Mouse (Mus musculus) mature B cell (primary cell): Measurements from ENCODE around the gene Sgcd.

Experiments used
- in situ Hi-C: fragments of 300-500 bp; cut with MboI; formaldehyde crosslinking; loops from 2 replicates; pipeline ENCODE4 v1.14.3; 2019

The Sgcd gene

GRCm38 (mm10) chr11:47294741-47295140, 694.0 kb downstream of the Sgcd start:
- in situ Hi-C loops: no loop called here

DNA sequence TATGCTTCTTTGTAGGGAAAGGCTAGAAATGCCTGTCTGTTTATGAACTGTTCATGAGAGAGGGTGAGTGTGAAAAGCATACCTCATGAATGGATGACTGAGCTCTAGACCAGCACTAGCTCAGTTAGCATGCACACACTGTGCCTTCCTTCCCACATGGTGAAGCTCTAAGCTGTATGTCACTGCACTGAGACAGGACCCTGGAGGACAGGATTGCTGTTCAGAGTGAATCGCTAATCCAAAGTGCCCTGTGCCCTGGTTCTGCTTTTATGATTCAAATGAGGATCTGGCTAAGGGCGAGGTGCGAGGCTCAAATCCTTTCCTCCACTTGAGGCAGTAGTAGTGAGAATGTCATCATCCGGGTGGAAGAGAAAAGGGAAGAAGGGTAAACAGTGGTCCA, 712.2 kb downstream of the Sgcd start:
- in situ Hi-C loops: no loop called here

DNA sequence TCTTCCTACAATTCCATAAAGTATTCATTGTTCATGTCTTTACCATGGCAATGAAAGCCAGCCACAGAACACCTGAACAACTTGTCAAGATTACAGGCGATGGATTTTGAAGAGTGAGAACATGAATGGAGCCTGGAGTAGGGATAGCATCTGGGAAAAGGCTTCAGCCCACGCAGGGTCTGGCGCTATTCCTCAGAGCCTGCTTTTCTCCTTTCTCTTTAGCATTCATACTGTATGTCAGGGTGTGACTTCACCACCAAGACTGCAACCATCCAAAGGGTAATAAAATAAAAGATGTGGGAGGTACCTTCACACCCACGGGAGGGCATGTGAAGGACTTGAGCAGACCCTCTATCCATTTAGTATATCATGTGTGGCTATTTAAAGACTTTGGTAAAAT, 720.2 kb downstream of the Sgcd start:
- in situ Hi-C loops: no loop called here

DNA sequence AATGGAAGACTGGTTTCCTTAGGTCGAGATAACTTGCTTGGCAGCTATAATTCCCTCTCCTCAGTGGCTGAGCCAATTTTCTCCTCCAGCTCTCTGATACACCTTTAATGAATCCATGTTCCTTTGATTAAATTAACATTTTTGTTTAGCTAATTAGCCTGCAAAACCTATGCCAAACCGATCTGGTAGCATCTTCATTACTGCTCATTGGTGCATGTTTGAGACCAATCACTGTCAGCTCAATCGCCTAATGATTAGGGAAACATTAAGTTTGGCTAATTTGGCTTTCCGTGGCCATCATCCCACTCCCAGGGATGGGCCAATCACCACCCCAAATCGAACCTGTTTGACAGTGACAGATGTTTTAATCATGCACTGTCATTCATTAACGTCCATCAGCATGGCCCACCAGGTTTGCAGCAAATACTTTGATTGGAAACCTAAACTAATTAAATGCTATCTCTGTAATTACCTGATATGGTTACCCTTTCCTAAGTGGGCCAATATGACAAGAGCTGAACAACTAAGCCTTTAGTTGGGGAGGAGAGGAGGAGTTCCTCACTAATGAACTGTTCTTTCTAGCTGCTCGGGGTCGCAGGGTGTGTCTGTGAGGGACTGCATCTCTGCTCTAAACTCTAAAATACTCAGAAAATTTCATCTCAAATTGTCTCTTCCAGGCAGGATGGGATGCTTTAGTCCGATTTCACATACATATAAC, 724.3 kb downstream of the Sgcd start:
- in situ Hi-C loops: no loop called here

DNA sequence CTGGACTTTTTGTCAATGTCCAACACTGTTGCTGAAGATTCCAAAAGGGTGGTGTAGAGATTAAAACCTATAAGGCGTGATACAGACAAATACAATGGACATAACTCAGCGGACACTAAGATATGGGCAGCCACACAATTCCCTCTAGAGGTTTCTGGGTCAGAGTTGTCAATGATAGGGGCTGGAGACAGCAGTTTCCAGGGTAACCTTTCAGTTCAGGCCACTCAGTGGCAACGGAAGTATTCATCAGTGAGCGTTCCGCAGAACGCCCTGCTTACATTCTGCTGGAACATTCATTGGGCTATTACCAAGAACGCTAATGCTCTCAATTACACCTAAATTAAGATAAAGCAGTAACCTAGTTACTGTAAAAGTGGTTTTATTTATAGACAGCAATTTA, 738.5 kb downstream of the Sgcd start:
- in situ Hi-C loops: no loop called here

DNA sequence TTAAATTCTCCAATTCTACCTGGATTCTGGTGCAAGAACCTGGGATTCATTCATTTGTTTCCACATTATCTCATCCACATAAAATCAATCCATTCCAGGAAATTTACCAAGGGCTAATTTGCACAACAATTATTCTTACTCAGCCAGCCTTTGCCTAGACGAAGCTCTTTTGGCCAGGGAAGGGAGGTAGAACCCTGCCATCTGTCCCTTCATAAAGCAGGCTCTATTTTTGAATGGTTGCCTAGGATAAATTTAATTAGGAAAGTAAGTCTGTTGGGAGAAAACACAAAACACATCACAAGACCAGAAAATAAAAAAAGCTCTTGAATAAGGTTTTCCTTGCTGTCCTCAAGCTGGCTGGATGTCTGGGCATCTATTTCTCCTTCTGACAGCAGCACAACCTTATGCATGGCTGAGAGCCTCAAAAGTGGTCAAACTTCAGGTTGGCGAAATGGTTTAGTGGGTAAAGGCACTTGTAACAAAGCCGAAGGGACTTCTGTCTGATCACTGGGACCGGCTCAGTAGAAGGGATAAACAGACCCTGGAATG, 740.4 kb downstream of the Sgcd start:
- in situ Hi-C loops: no loop called here

DNA sequence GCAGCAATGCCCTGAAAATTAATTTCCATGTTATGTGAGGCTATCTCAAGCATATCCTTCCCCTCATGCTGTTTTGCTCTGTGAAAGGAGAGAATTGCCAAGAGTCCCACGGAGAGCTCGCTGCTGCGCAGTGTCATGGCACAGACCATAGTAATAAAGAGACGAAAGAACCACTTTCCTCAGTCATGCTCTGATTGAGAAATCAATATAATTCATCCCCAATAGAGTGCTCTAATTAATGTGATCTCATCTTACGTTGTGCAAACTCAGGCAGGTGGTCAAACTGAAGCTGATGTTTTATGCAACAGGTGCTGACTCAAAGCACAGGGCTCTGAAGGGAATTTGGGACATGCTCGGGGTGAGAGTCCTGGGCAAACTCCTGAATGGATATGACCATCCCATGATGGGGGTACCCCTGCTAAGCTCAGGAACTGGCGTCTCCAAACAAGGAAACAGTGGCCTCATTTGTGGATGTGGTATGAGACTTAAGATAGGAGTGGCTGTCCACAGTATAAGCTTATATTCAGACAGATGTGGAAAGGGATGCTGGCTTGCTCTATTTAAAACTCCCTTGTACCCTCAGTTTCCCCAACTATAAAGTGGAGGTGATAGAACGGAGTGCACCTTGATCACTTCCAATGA, 740.9 kb downstream of the Sgcd start:
- in situ Hi-C loops: no loop called here

GRCm38 (mm10) chr11:47242401-47242800, 746.4 kb downstream of the Sgcd start:
- in situ Hi-C loops: no loop called here

DNA sequence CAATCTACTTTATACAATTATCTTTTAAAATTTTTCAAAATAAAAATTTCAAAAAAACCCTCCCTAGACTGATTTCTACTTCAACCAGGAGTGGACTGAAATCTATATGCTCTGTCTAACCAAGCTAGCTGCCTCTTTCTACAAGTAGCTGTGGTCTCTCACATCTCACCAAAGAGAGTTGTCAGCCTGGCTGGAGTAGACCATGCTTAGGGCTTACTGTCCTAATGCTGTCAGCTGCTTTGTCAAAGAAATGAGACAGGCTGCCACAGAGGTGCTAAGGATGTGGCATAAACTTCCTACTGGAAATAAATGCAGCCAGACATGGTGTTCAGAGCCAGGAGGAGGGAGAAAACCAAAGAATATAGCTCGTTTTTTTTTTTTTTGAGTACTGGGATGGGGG, 760.5 kb downstream of the Sgcd start:
- in situ Hi-C loops: no loop called here

DNA sequence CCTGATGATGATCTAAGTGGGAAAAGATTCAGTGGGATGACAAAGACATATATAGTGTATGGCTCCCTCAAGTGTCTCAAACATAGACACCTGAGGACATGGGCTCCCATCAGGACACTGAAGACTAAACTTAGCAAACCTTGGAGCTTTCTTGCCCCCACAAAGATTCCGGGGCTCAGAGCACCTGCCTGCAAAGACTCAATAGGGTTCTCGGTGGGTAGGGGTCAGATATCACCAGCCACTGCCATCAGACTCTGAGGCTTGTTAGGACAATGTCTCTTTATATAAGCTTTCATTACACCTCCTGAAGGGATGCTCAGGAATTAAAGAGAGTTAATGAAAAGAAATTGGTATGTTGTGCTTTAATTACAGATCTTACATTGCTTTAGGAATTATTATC, 764.6 kb downstream of the Sgcd start:
- in situ Hi-C loops: no loop called here

- in situ Hi-C loops: no loop called here
Measured at GRCm38 (mm10) chr11:47211531-47211930, 777.2 kb downstream of the Sgcd start.

GRCm38 (mm10) chr11:47206461-47206860, 782.3 kb downstream of the Sgcd start:
- in situ Hi-C loops: no loop called here

DNA sequence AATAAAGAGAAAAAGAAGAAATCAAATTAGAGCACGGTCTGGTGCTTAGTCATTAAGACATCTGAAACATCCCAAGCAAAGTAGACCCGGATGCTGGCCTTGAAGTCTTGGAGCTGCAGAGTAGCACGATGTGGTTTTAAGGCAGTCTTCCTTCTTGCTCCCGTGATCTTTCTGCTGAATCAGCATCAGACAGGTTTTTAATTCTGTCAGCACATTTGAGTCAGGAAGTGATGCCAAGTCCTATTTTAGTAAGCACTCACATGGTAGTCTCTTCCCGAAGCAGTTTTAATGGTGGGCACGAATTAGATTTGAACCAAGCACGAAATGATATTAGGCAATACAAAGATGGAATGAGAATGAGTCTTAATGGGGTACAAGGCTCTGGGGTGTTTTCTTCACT, 789.7 kb downstream of the Sgcd start:
- in situ Hi-C loops: no loop called here

DNA sequence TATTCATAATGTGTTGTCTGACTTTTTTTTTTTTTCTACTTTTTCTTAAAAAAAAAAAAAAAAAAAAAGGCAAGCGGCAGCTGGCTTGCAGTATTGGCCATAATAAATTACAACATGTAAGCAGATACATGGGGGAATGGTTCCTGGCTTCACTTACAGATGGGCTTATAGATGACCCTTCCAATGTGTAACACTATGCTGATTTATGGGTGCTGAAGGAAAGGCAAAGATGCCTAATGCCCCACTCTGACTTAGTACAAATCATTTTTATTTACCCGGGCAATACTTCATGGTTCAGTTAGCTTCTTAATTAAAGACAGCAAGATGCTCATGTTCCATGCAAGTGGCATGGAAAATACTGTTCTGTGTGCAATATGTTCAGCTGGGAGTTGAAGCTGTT, 800.2 kb downstream of the Sgcd start:
- in situ Hi-C loops: no loop called here

DNA sequence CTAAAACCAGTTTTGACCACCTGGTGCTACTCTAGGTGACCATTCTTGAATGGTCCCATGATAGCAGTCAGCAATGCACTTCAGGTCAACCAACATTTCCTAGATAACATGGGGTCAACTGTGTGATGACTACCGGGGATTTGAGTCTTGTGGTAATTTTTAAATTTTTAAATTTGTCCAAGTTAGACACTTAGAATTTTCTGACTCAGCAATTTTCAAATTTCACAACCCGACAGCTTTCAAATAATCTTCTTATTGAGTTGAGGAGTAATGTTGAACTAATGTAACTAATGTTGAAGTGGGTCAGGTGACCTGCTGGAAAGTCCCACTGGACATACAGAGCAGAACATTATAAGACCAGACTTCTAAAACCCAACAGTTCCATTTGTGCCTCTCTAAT, 813.8 kb downstream of the Sgcd start:
- in situ Hi-C loops: no loop called here

DNA sequence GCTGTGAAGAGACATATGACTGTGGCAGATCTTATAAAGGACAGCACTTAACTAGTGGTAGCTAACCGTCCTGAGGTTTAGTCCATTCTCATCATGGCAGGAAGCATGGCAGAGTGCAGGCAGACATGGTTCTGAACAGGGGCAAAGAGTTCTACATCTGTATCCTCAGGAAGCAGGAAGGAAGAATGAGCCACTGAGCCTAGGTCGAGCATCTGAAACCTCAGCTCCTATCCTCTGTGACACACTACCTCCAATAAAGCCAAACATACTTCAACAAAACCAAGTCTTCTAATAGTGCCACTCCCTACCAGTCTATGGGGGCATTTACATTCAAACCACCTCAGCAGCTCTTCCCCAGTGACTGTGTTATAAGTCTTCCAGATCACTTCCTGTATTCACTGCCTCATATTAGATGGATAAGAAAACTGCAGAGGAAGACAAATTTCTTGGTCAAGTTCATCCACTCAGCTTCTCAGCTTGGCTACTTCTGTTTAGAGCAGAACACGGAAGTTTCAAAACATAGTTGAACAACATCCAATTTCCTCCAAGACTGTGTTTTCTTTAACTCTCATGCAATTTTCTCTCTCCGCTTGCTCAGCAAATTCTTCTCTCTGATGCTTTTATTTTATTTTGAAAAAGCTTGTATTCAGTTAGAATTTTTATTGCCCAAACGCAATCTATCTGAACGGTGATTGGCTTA, 817.7 kb downstream of the Sgcd start:
- in situ Hi-C loops: no loop called here

DNA sequence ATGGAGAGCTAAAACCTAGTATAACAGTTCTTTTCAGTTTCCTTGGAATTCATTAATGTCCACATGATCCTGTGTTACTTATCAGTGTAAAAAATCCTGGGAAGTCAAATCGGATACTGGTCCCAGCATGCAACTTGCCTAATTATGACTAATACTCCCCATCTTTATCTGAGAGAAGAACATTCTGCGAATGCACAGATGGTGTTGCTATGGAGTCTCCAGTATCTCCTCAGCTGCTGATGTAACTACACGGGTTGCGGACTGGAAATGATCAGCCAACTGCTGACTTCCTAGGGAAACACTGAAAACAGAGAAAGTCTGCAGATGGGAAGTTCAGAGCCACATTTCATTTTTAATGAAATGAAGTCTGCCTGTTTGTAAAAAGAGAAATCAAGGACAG, 821.4 kb downstream of the Sgcd start:
- in situ Hi-C loops: no loop called here

DNA sequence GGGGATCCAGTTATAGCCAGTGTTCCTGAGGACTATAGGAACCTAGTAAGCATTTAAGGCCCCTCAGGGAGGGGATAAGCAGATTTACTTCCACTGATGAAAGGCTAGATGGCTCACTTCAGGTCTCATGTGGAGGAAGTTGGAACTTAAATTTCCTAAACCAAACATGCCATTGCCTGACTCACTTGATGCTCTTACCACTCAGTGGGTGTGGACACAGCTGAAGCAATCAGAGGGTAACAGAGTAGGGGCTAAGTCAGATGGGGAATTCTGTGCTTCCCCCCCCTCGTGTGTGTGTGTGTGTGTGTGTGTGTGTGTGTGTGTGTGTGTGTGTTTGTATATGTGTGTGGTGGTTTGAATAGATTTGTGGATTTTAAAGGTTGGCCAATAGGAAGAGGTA, 830.7 kb downstream of the Sgcd start:
- in situ Hi-C loops: no loop called here

DNA sequence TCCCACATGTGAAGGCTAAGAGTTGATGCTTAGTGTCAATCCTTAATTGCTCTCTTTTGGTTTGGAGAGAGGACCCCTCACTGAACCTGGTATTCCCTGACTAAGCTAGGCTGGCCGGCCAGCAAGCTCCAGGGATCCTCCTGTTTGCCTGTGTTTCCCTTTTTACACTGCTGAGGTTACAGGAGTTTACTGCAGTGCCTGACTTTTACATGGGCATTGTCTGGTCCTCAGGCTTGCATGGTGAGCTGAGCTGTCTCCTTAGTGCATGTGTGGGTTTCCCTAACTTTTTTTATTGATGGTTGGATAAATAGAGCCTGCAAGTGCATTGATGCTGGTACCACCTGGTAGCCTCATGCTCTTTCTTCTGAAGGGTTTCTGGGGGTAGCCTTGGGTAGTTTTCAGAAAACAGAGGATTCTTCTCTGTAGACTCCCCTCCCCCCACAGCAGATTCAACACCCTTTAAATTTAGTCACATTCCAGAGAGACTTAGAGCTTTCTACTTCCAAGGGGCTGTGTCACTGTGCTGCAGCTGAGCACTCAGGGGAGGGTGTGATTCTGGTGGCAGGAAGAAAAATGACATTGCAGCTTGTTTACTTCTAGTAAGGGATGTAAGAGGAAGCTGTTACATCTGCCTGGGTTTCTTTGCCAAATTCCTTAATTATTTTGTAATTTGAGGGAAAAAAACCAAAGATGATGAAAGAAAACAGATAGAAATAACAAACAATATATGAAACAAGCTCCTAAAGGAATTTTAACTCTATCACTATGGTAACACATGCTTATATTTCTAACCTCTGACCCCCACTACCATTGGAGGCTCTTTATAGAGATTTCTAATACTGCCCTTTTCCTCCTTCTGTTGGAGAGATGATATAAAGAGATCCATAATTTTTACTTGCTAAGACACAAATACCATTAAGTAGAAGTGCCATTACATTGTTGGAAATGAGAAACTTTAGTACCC, 831.8 kb downstream of the Sgcd start:
- in situ Hi-C loops: no loop called here

DNA sequence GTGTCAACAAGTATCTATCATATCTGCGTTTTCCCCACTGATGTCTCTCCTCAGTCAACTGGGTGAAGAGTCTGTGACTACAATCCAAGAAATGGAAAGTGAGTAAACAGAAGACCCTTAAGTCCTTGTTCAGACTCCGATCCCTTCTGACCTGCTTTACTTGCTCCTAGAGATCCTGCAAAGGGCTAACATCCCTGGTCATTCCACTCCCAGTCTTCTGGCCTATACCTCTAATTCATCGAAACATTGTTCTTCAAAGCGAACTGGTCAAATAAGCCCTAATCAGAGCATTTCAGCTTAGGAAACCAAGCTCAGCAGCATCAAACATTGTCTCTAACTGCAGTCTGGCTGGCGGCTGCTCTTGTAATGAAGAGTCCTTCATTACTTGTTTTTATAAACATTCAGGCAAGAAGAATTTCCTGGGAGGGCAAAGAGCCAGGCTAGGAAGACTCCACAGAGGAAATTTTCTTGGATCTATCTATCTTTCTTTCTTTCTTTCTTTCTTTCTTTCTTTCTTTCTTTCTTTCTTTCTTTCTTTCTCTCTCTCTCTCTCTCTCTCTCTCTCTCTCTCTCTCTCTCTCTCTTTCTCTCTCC, 833.8 kb downstream of the Sgcd start:
- in situ Hi-C loops: no loop called here

DNA sequence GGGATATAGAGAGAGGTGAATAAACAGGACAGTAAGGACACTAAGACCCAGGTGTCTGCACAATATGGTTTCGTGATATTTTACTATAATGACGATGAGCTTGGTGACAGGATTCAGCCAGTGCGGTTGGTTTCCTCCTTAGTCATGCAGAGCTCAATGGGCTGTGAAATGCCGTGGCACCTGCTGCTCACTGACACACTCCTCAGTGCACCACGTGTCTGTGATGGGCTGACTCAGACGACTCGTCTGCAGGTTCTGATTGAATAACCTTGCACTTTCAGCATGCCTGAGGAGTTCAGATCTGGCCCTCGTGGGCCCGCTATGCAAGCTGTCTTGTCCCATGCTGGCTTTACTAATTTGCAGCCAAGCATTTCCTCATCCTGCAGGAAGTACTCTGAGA, 839.2 kb downstream of the Sgcd start:
- in situ Hi-C loops: no loop called here
